Mouse (Mus musculus): ENCODE data around the gene Olfr1126. TPM values are rescaled to one million over a fixed set of nuclear protein-coding genes. Genes with fewer than 3 reads are reported as not detected.

The Olfr1126 gene
- polyA plus RNA-seq (2014; fragmentation: Illumina TruSeq; extraction: RNeasy Lipid Tissue Mini Kit (QIAGEN cat#74804); ENCODE audit: insufficient read depth, low read depth, low replicate concordance), result not detected

GRCm38 (mm10) chr2:87453662-87454061, at the start of gene Olfr1126:
TSS of gene Olfr1126 (plus strand) at chr2:87453962.

GRCm38 (mm10) chr2:87416335-87416734, 37.4 kb upstream of the Olfr1126 start, which contains the start of gene Olfr1123:
TSS of gene Olfr1123 (plus strand) at chr2:87416635.

GRCm38 (mm10) chr2:87429975-87430374, 23.8 kb upstream of the Olfr1126 start, which contains the start of gene Olfr1124:
TSS of gene Olfr1124 (plus strand) at chr2:87430275.

GRCm38 (mm10) chr2:87496993-87497392, 43.2 kb downstream of the Olfr1126 start, which contains the start of gene Pramel7:
TSS of gene Pramel7 (minus strand) at chr2:87497093.

GRCm38 (mm10) chr2:87506265-87506664, 52.5 kb downstream of the Olfr1126 start, which contains the start of gene Pramel6:
TSS of gene Pramel6 (plus strand) at chr2:87506565.

Other genes with a start within 250 kb of the Olfr1126 start
- gene Olfr1113, start 245.0 kb upstream of the Olfr1126 start, polyA plus RNA-seq (2014; fragmentation: Illumina TruSeq; extraction: RNeasy Lipid Tissue Mini Kit (QIAGEN cat#74804); ENCODE audit: insufficient read depth, low read depth, low replicate concordance), result not detected
- gene Olfr1115, start 205.9 kb upstream of the Olfr1126 start, polyA plus RNA-seq (2014; fragmentation: Illumina TruSeq; extraction: RNeasy Lipid Tissue Mini Kit (QIAGEN cat#74804); ENCODE audit: insufficient read depth, low read depth, low replicate concordance), result not detected
- gene Olfr1116, start 186.4 kb upstream of the Olfr1126 start, polyA plus RNA-seq (2014; fragmentation: Illumina TruSeq; extraction: RNeasy Lipid Tissue Mini Kit (QIAGEN cat#74804); ENCODE audit: insufficient read depth, low read depth, low replicate concordance), result not detected
- not detected for gene Olfr1118, start 146.4 kb upstream of the Olfr1126 start, polyA plus RNA-seq (2014; fragmentation: Illumina TruSeq; extraction: RNeasy Lipid Tissue Mini Kit (QIAGEN cat#74804); ENCODE audit: insufficient read depth, low read depth, low replicate concordance)
- not detected for gene Olfr1120, start 99.1 kb upstream of the Olfr1126 start, polyA plus RNA-seq (2014; fragmentation: Illumina TruSeq; extraction: RNeasy Lipid Tissue Mini Kit (QIAGEN cat#74804); ENCODE audit: insufficient read depth, low read depth, low replicate concordance)
- not detected for gene Olfr1121, start 84.1 kb upstream of the Olfr1126 start, polyA plus RNA-seq (2014; fragmentation: Illumina TruSeq; extraction: RNeasy Lipid Tissue Mini Kit (QIAGEN cat#74804); ENCODE audit: insufficient read depth, low read depth, low replicate concordance)
- gene Olfr1122, start 68.1 kb upstream of the Olfr1126 start, polyA plus RNA-seq (2014; fragmentation: Illumina TruSeq; extraction: RNeasy Lipid Tissue Mini Kit (QIAGEN cat#74804); ENCODE audit: insufficient read depth, low read depth, low replicate concordance), result not detected
- gene Olfr1123, start 37.3 kb upstream of the Olfr1126 start, polyA plus RNA-seq (2014; fragmentation: Illumina TruSeq; extraction: RNeasy Lipid Tissue Mini Kit (QIAGEN cat#74804); ENCODE audit: insufficient read depth, low read depth, low replicate concordance), result not detected
- gene Olfr1124, start 23.7 kb upstream of the Olfr1126 start, polyA plus RNA-seq (2014; fragmentation: Illumina TruSeq; extraction: RNeasy Lipid Tissue Mini Kit (QIAGEN cat#74804); ENCODE audit: insufficient read depth, low read depth, low replicate concordance), result not detected
- not detected for gene Pramel7, start 43.1 kb downstream of the Olfr1126 start, polyA plus RNA-seq (2014; fragmentation: Illumina TruSeq; extraction: RNeasy Lipid Tissue Mini Kit (QIAGEN cat#74804); ENCODE audit: insufficient read depth, low read depth, low replicate concordance)
- not detected for gene Pramel6, start 52.6 kb downstream of the Olfr1126 start, polyA plus RNA-seq (2014; fragmentation: Illumina TruSeq; extraction: RNeasy Lipid Tissue Mini Kit (QIAGEN cat#74804); ENCODE audit: insufficient read depth, low read depth, low replicate concordance)
- gene Olfr153, start 77.8 kb downstream of the Olfr1126 start, polyA plus RNA-seq (2014; fragmentation: Illumina TruSeq; extraction: RNeasy Lipid Tissue Mini Kit (QIAGEN cat#74804); ENCODE audit: insufficient read depth, low read depth, low replicate concordance), result not detected
- not detected for gene Olfr1128, start 91.6 kb downstream of the Olfr1126 start, polyA plus RNA-seq (2014; fragmentation: Illumina TruSeq; extraction: RNeasy Lipid Tissue Mini Kit (QIAGEN cat#74804); ENCODE audit: insufficient read depth, low read depth, low replicate concordance)
- gene Olfr1129, start 119.9 kb downstream of the Olfr1126 start, polyA plus RNA-seq (2014; fragmentation: Illumina TruSeq; extraction: RNeasy Lipid Tissue Mini Kit (QIAGEN cat#74804); ENCODE audit: insufficient read depth, low read depth, low replicate concordance), result not detected
- not detected for gene Olfr1130, start 152.2 kb downstream of the Olfr1126 start, polyA plus RNA-seq (2014; fragmentation: Illumina TruSeq; extraction: RNeasy Lipid Tissue Mini Kit (QIAGEN cat#74804); ENCODE audit: insufficient read depth, low read depth, low replicate concordance)
- not detected for gene Olfr1131, start 173.1 kb downstream of the Olfr1126 start, polyA plus RNA-seq (2014; fragmentation: Illumina TruSeq; extraction: RNeasy Lipid Tissue Mini Kit (QIAGEN cat#74804); ENCODE audit: insufficient read depth, low read depth, low replicate concordance)
- gene Olfr1132, start 183.6 kb downstream of the Olfr1126 start, polyA plus RNA-seq (2014; fragmentation: Illumina TruSeq; extraction: RNeasy Lipid Tissue Mini Kit (QIAGEN cat#74804); ENCODE audit: insufficient read depth, low read depth, low replicate concordance), result not detected
- not detected for gene Olfr1133, start 193.4 kb downstream of the Olfr1126 start, polyA plus RNA-seq (2014; fragmentation: Illumina TruSeq; extraction: RNeasy Lipid Tissue Mini Kit (QIAGEN cat#74804); ENCODE audit: insufficient read depth, low read depth, low replicate concordance)
- not detected for gene Olfr1134, start 204.5 kb downstream of the Olfr1126 start, polyA plus RNA-seq (2014; fragmentation: Illumina TruSeq; extraction: RNeasy Lipid Tissue Mini Kit (QIAGEN cat#74804); ENCODE audit: insufficient read depth, low read depth, low replicate concordance)
- not detected for gene Olfr1135, start 219.7 kb downstream of the Olfr1126 start, polyA plus RNA-seq (2014; fragmentation: Illumina TruSeq; extraction: RNeasy Lipid Tissue Mini Kit (QIAGEN cat#74804); ENCODE audit: insufficient read depth, low read depth, low replicate concordance)
- gene Olfr1136, start 240.0 kb downstream of the Olfr1126 start, polyA plus RNA-seq (2014; fragmentation: Illumina TruSeq; extraction: RNeasy Lipid Tissue Mini Kit (QIAGEN cat#74804); ENCODE audit: insufficient read depth, low read depth, low replicate concordance), result not detected